Mouse (Mus musculus) kidney, adult 9 months (tissue): ENCODE measurements around the gene Trpm7.

Experiments used
- DNase-seq: peaks from one replicate; pipeline ENCODE4 v3.0.0; 2022

Trpm7 gene

GRCm38 (mm10) chr2:126816644-126817347 is 59.2 kb downstream of the Trpm7 start:
- DNase-seq: no peak

- no peak for DNase-seq
Observed at GRCm38 (mm10) chr2:126815822-126816221, 60.2 kb downstream of the Trpm7 start.

GRCm38 (mm10) chr2:126801980-126802379 is 74.0 kb downstream of the Trpm7 start:
- no peak for DNase-seq

GRCm38 (mm10) chr2:126798455-126798854 is 77.6 kb downstream of the Trpm7 start:
- DNase-seq: no peak

- DNase-seq: no peak
Observed at GRCm38 (mm10) chr2:126795708-126796107, 80.3 kb downstream of the Trpm7 start.

- no peak for DNase-seq
Observed at GRCm38 (mm10) chr2:126792611-126793010, 83.4 kb downstream of the Trpm7 start.

- DNase-seq: no peak
Observed at GRCm38 (mm10) chr2:126787721-126788342, 88.2 kb downstream of the Trpm7 start.

GRCm38 (mm10) chr2:126783370-126783769 is 92.7 kb downstream of the Trpm7 start, which contains the start of gene Usp50:
Usp50 (minus strand) TSS chr2:126783470.
- no peak for DNase-seq

GRCm38 (mm10) chr2:126782433-126782832 is 93.6 kb downstream of the Trpm7 start:
- DNase-seq: peak; percentile 85

- DNase-seq: no peak
Observed at GRCm38 (mm10) chr2:126781478-126781877, 94.6 kb downstream of the Trpm7 start.

- DNase-seq: no peak
Observed at GRCm38 (mm10) chr2:126780286-126780685, 95.7 kb downstream of the Trpm7 start.

- DNase-seq: peak; percentile 44
Observed at GRCm38 (mm10) chr2:126778806-126779205, 97.2 kb downstream of the Trpm7 start.

GRCm38 (mm10) chr2:126776416-126776815 is 99.6 kb downstream of the Trpm7 start:
- DNase-seq: no peak

- DNase-seq: no peak
Observed at GRCm38 (mm10) chr2:126775951-126776350, 100.1 kb downstream of the Trpm7 start.

- no peak for DNase-seq
Observed at GRCm38 (mm10) chr2:126772217-126772616, 103.8 kb downstream of the Trpm7 start.

- DNase-seq: no peak
Observed at GRCm38 (mm10) chr2:126769431-126770181, 106.4 kb downstream of the Trpm7 start.

GRCm38 (mm10) chr2:126768194-126768593 is 107.8 kb downstream of the Trpm7 start:
- DNase-seq: no peak

GRCm38 (mm10) chr2:126767599-126767998 is 108.4 kb downstream of the Trpm7 start:
- no peak for DNase-seq

- no peak for DNase-seq
Observed at GRCm38 (mm10) chr2:126765867-126766582, 110.0 kb downstream of the Trpm7 start.

GRCm38 (mm10) chr2:126759351-126759750 is 116.7 kb downstream of the Trpm7 start:
- no peak for DNase-seq

GRCm38 (mm10) chr2:126755664-126756063 is 120.4 kb downstream of the Trpm7 start:
- DNase-seq: no peak

- no peak for DNase-seq
Observed at GRCm38 (mm10) chr2:126743389-126743788, 132.6 kb downstream of the Trpm7 start.
